Mouse (Mus musculus): ENCODE results near the gene Tmem161a.
"Not testable (repeated sequence)": the region's sequence is repeated elsewhere in the genome, so short reads cannot be mapped to it uniquely, and the experiment has no call there.

Tmem161a gene

DNA sequence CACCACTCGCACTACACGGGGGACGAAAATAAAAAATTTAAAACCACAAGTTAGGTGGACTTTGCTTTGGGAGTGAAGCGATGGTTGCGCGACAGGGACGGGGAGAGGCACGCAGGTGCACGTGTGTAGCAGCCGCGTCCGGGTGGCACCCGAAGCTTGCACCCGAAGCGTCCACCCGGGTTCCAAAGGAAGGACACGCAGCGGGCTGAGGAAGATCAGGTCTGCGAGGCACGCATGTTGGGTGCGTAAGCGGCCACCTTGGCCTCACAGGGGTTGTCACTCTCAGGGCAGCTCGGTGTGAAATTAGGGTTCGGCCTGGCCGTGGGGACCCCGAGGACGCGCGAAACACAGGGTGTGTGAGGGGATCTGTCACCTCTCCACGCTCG is 39.6 kb downstream of the Tmem161a start:
- DNase-seq = no peak

DNA sequence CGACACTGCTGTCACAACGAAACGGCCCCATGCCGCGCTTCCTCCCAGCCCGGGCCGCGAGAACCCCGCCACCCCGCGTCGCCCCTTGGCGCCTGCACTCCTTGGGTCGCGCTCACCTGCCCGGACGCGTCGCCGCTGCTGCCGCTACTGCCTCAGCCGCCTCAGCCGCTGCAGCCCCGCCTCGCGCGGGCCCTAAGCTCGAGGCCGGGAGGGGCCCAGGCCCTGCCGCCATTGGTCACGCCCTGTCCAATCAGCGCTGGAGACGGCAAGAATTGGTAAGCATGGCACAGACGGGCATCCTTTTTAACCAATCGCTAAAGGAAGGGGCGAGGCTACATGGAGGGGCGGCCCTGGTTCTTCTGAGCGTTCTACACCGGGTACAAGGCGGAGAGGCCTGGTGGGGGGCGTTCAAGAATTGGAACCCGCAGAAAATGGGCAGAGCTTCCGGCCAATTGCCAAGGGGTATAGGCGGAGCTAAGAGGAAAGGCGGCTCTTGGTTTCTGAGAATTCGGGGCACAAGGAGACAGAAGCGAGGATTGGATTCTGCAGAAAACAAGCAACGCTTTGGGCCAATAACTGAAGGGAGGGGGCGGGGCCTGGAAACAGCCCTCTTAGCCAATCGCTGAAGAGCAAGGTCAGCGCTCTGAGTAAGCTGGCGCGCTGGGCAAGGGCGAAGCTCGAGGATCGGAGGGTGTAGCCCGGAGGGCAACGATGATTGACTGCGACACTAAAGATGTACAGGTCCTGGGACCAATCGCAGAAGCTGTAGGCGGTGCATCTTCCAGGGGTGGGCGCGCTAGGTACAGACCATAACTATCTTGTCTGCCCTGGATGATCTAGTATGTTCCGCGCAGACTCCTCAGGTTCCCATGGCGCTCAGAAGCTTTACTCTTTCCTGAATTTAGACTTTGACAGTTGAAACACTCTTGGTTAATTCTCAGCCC is 40.2 kb downstream of the Tmem161a start, which contains the start of gene Slc25a42:
Gene Slc25a42 (minus strand): TSS at position 194 of the 944 bp plus-strand sequence.
- DNase-seq = peak; percentile 96

DNA sequence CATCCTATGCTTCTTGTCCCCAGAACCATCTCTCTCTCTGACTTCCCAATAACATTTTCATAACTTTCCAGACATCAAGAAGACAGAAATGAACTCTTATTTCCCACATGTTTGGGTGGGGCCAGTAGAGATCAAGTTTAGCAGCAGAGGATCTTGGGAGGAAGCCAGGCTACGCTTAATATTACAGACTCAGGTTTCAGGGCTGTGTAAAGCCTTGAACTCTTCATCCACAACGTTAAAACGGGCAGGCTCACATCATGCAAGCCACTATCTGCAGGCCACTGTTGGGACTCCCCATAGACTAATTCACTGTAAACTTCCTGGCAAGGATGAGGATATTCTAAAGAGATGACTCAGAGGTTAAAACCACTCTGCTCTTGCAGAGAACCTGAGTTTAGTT is 42.3 kb downstream of the Tmem161a start:
- DNase-seq = no peak

DNA sequence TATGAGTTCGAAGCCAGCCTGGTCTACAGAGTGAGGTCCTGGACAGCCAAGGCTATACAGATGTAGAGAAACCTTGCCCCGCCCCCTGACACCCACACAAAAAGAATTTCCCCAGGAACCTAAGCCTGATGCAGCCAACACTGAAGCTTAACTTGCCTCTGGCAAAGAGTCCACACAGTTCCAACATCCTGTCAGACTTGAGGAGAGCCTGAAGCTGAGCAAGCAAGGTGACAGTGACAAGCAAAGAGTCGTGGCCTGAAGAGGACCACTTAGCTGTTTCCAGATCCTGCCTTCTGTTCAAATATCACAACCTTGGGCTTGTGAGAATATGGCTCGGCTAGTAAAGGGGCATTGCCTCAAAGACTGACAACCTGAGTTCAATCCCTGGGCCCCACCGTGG is 42.9 kb downstream of the Tmem161a start:
- no peak for DNase-seq

DNA sequence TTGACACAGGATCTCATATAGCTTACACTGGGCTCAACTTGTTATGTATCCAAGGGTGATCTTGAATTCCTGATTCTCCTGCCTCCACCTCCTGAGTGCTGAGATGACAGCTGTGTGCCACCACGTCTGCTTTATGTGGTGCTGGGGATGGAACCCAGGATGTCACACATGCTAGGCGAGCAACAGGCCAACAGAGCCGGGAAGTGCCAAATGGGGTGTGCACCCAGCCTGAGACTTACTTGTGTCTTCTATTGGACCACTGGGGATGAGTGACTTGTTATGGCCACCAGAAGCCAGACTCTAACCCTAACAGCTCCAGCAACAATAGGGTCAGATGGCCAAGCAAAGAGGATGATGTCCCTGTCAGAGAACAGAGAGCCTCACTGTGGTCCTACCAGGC is 44.0 kb downstream of the Tmem161a start:
- DNase-seq = not testable (repeated sequence)

DNA sequence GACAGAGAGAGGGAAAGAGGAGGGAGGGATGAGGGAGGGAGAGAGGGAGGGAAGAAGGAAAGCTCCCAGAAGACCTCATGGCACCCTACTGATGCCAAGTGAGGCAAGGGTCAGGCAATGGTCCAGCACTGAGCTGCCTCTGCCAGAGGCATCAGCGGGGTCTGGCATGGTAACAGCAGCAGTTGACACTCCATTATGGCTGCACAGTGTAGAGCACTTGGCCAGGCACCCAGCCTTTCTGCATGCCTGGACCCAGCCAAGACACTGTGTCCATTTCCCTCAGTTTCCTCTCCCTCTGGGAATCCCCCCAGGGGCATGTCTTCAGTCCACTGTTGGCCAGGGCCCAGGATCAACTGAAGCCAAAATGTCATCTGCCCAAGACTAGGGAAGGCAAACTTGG is 44.4 kb downstream of the Tmem161a start:
- no peak for DNase-seq

DNA sequence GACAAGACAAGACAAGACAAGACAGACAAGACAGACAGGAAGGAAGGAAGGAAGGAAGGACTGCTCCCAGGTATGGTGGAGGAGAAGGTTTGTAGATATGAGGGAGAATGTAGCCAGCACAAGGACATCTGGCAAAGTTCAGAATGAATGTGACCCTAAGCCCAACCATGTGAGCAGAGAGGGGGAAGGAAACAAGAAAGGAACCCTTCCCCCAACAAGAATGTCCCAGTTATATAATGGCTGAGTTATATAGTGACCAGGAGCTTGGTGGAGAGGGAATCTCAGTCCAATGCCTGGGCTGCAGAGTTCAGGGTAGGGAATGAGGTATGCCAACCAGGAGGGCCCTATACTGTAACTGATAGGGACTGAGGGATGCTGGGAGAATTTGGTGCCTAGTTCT is 45.3 kb downstream of the Tmem161a start:
- no peak for DNase-seq

DNA sequence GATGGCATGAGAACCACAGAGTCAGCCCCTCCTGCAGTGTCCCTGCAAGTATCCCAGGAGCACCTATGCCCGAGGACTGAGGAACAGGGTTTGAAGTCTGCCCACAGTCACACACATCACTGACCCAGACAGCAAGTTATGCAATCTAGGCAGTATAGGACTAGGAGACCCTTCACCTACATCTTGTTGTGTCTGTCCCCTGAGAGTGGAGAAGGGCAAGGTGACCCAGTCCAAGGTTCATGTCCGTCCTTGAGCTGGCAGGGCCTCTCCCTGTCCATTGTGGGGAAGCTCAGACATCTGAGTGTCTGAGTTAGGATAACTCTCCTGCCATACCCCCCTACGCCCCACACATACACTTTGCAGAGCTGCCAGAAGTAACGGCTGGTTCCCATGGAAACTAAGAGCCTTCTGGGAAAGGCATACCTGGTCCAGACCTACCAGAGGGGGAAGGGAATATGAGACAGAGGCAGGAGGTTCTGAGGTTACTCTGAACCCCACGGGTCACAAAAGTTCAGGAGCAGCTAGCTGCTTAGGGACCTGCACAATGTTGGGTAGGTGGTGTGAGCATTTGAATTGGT is 47.0 kb downstream of the Tmem161a start:
- DNase-seq = no peak

DNA sequence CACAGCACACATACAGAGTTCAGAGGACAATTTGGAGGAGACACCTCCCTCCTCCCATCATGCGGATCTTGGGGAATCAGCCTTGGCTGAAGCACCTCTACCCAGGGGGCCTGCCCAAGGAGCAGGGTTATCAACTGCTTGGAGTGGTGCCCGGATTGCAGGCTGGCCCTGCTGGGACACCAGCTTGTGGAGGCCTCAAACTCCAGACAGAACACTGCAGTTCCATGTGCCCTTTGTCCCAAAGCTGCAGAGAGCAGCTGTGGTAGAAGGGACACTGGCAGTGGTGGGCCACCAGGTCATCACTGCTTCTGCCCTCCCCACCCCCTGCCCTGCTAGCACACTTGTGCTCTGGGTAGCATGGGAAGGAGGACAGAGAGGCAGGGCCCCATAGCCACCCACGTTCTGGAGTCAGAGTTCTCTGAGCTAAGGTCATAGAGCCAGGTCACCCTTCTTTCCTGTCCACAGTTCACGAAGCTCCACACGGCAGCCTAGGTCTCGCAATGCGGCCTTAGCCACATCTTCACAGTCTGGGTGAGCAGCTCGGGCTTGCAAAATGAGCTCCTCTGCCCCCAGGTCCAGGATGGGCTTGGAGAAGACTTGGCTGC is 48.2 kb downstream of the Tmem161a start:
- DNase-seq = no peak

DNA sequence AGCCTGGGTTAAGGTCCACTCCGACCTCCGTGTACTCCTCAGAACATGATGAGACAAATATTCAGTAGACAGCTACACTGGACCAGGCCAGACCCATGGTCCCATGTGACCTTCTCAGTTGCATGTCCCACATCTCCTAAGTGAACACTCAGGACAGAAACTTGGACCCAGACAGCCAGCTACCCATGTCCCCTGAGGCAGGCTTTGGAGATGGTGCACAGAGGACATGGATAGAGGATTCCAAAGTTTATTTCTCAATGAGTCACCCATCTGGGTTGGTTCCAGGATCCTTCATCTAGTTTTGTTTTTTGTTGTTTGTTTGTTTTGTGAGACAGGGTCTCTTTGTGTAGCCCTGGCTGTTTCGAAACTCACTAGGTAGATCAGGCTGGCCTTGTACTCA is 48.8 kb downstream of the Tmem161a start:
- DNase-seq = no peak

DNA sequence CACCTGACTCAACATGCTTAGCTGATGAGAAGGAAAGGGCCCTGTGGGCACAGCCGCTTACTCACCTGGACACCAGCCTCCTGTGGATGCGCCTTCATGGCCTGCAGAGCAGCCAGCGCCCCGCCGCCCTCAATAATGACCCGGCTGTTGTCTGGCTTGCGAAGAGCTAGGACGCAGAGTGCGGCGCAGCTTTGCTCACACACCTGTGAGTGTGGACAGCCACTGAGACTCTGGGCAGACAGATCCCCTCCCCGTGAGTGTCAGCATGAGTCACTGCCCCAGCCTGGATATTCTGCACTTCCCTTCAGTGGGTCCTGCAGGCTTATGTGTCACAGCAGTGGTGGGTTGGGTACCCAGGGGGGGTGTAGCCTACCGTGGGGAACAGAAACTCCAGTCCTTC is 49.9 kb downstream of the Tmem161a start:
- DNase-seq = no peak

DNA sequence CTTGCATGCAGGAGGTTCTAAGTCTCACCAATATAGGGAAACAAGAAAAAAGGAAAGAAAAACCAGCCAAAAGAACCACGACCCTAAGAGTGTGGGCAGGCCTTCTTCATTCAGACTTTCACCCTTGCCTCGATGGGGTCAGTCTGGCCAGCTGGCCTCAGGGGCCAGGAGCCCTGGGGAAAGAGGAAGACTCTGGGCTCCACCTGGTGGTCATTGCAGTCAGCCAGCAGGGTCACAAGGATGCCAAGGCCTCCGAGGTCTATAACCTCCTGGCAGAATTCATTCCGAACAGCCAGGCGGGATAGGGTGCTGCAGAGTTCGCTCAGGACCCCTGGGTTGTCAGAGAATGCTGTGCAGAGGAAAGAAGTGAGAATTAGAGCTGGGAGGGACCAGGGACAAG is 51.2 kb downstream of the Tmem161a start:
- peak; percentile 36 for DNase-seq

DNA sequence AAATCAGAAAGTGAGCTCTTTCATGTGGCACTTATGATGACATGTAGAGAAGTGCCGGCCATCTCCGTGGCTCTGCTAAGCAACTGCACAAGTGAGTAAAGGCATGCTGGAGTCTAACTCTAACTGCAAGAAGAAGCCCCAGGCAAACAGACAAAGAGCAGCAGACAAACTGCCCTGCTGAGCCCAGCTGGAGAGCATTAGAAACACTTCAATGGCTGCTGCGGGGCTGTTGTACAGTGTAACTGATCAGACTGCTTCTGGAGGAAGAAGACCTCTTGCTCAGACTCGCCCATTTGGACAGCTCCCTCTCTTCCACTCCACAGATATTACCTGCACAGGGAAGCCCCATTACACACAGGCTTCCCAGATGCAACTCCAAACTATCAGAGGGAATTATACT is 55.8 kb downstream of the Tmem161a start:
- no peak for DNase-seq

DNA sequence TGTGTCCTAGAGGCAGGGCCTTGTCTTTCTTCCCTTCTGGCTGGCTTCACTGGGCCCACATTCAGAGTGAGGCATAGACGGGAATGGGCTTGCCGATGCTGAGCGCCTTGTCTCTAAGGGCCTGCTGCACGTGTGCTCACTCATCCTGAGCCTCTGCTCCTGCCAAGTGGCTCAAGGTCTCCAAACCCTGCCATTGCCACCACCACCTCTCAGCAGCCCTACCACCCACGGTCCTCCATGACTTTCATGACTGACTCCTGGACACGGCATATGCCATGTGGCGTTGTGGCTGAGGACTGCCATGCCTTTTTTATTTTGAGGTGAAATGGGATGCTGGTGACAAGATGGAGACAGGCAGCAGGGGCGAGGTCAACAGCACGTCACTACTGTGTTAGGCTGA is 58.7 kb downstream of the Tmem161a start:
- no peak for DNase-seq
